Comparison of ENCODE assay signal across 28 mouse cellular contexts in the genomic region with DNA sequence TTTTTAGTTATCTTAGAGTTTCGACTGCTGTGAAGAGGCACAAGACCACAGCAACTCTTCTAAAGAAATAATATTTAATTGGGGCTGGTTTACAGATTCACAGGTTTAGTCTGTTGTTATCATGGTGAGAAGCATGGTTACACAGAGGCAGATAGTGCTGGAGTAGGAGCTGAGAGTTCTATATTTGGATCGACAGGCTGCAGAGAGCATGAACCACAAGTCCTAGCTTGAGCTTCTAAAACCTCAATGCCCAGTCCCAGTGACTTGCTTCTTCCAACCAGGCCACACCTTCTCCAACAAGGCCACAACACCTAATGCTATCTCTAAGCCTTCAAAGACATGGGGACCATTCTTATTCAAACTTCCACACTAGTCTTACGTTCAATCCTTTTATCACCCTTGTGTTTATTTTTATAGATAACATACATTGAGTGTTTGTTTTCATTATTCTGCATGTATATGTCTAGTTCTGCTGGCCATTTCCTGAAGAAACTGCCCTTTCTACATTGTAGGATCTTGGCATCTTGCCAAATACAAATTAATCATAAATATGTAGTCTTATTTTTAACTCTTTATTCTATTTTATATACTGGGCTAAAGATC.
A peak's percentile ranks its signal among the peaks of the same experiment; 100 is the strongest.
DNase-seq lines count a peak whose midpoint lies in the region; ATAC-seq and TF ChIP-seq lines count a peak whose summit lies in the region.
"Had no signal": no experiment of that assay in that cellular context is flagged by ENCODE, and none has a peak within 500 bp of the region (broad histone marks: within the 10 kb centered on the region; RNA-seq: fewer than 3 reads in every experiment).

No protein-coding gene starts in this region.

- H3K36me3 ChIP-seq in heart, embryonic 12.5 days, result no peaks in the 10 kb centered on the region
- H3K36me3 ChIP-seq in heart, postnatal 0 days (replicated peaks; ENCODE audit: control insufficient read depth, insufficient read depth, low read length), result no peaks in the 10 kb centered on the region
- H3K36me3 ChIP-seq in lung, embryonic 16.5 days (ENCODE audit: control insufficient read depth, insufficient read depth, low read length), result no peaks in the 10 kb centered on the region
- no peaks in the 10 kb centered on the region for H3K36me3 ChIP-seq in stomach, postnatal 0 days (ENCODE audit: control insufficient read depth, insufficient read depth, low read length)
- H3K36me3 ChIP-seq: hindbrain, embryonic 12.5 days; limb, embryonic 10.5 days; limb, embryonic 15.5 days; midbrain, embryonic 10.5 days had no signal

- TF ChIP-seq EP300 in heart, postnatal 0 days (IDR thresholded peaks at IDR 0.05; ENCODE audit: low read depth), result no peak
- TF ChIP-seq EP300 in stomach, postnatal 0 days (optimal IDR thresholded peaks at IDR 0.05), result no peak

- intact Hi-C loops in heart, postnatal 14 days (cut with DNase I), result no loop called here
- intact Hi-C loops in heart, postnatal 36 days (cut with DNase I), result no loop called here

- no peak for DNase-seq in heart, postnatal 14 days
- no peak for DNase-seq in heart, postnatal 0 days (ENCODE audit: low spot score)
- DNase-seq in heart, postnatal 36 days, result no peak
- no peak for DNase-seq in lung, postnatal 25 days (ENCODE audit: low spot score)
- peak; percentile 15 for DNase-seq in stomach, postnatal 0 days (ENCODE audit: low spot score)
- no peak for DNase-seq in right cerebral cortex, postnatal 36 days (ENCODE audit: low spot score in 2 of 2)
- DNase-seq: adrenal gland, postnatal 10 days; cerebellum, adult 8-10 months; cerebellum, postnatal 25 days; gastrocnemius, postnatal 14 days; kidney, adult 11 months; kidney, postnatal 14 days; layer of hippocampus, adult 9-11 months; lung, postnatal 14 days; right cerebral cortex, postnatal 25 days; thymus, adult 2 months; thymus, postnatal 36 days had no signal

- H3K9ac ChIP-seq in heart, embryonic 12.5 days, result no peak overlapping the region
- no peak overlapping the region for H3K9ac ChIP-seq in heart, postnatal 0 days (replicated peaks; ENCODE audit: low read depth, low read length)
- H3K9ac ChIP-seq in lung, embryonic 16.5 days (ENCODE audit: low read length), result no peak overlapping the region
- no peak overlapping the region for H3K9ac ChIP-seq in stomach, postnatal 0 days (ENCODE audit: low read length)
- H3K9ac ChIP-seq: hindbrain, embryonic 12.5 days; limb, embryonic 15.5 days; liver, embryonic 14.5 days had no signal

- ATAC-seq in heart, embryonic 12.5 days (ENCODE audit: insufficient number of reproducible peaks, low FRiP score), result no peak; the same call in 1 of the 2 replicates
- peak; percentile 55; the same call in 1 of the 2 replicates for ATAC-seq in heart, postnatal 0 days (ENCODE audit: insufficient read depth, low read depth)
- peak; percentile 76 for ATAC-seq in lung, embryonic 16.5 days (ENCODE audit: low read depth)
- ATAC-seq in stomach, postnatal 0 days (ENCODE audit: low FRiP score, low TSS enrichment), result peak; percentile 71
- ATAC-seq: forebrain, embryonic 14.5 days; hindbrain, postnatal 0 days; midbrain, embryonic 16.5 days; Patski had no signal

- WGBS in heart, embryonic 12.5 days, result 32% methylated on average over 3 of the region's 3 CpGs
- 18% methylated on average over 3 of the region's 3 CpGs for WGBS in heart, postnatal 0 days
- WGBS in lung, embryonic 16.5 days, result 27% methylated on average over 3 of the region's 3 CpGs
- 55% methylated on average over 3 of the region's 3 CpGs for WGBS in stomach, postnatal 0 days

- no peaks in the 10 kb centered on the region for H3K9me3 ChIP-seq in heart, embryonic 12.5 days (replicated peaks)
- no peaks in the 10 kb centered on the region for H3K9me3 ChIP-seq in heart, postnatal 0 days (replicated peaks; ENCODE audit: control insufficient read depth, low read length)
- H3K9me3 ChIP-seq in lung, embryonic 16.5 days (ENCODE audit: control insufficient read depth, low read length), result no peaks in the 10 kb centered on the region
- no peaks in the 10 kb centered on the region for H3K9me3 ChIP-seq in stomach, postnatal 0 days (ENCODE audit: control insufficient read depth, low read length)
- H3K9me3 ChIP-seq: hindbrain, embryonic 12.5 days; limb, embryonic 10.5 days; limb, embryonic 15.5 days; midbrain, embryonic 10.5 days had no signal

- peaks cover 6% of the 10 kb centered on the region; the same call in 1 of the 2 replicates for H3K4me1 ChIP-seq in heart, embryonic 12.5 days (replicated peaks)
- H3K4me1 ChIP-seq in heart, postnatal 0 days (ENCODE audit: control insufficient read depth, insufficient read depth), result no peaks in the 10 kb centered on the region
- 0 out of 2 replicates have a peak, but pooled peaks cover 3% of the 10 kb centered on the region for H3K4me1 ChIP-seq in lung, embryonic 16.5 days (replicated peaks; ENCODE audit: control insufficient read depth, insufficient read depth, low read length)
- no peaks in the 10 kb centered on the region for H3K4me1 ChIP-seq in stomach, postnatal 0 days (replicated peaks; ENCODE audit: control insufficient read depth, insufficient read depth)
- H3K4me1 ChIP-seq: hindbrain, embryonic 12.5 days; limb, embryonic 10.5 days; limb, embryonic 15.5 days; midbrain, embryonic 10.5 days had no signal

- TF ChIP-seq CTCF in heart, postnatal 0 days (IDR thresholded peaks at IDR 0.05; ENCODE audit: low read depth), result no peak
- TF ChIP-seq CTCF in stomach, postnatal 0 days (IDR thresholded peaks at IDR 0.05; ENCODE audit: low read depth), result no peak

- no peak overlapping the region for H3K4me2 ChIP-seq in heart, embryonic 12.5 days
- no peak overlapping the region for H3K4me2 ChIP-seq in heart, postnatal 0 days (ENCODE audit: low read depth, low read length)
- no peak overlapping the region for H3K4me2 ChIP-seq in lung, embryonic 16.5 days (ENCODE audit: low read depth, low read length)
- no peak overlapping the region for H3K4me2 ChIP-seq in stomach, postnatal 0 days (replicated peaks; ENCODE audit: low read depth)
- H3K4me2 ChIP-seq: hindbrain, embryonic 12.5 days; limb, embryonic 15.5 days had no signal

- no peak overlapping the region for H3K4me3 ChIP-seq in heart, embryonic 12.5 days
- no peak overlapping the region for H3K4me3 ChIP-seq in heart, postnatal 0 days (ENCODE audit: low read depth, low read length)
- no peak overlapping the region for H3K4me3 ChIP-seq in lung, embryonic 16.5 days (ENCODE audit: low read length)
- no peak overlapping the region for H3K4me3 ChIP-seq in stomach, postnatal 0 days (ENCODE audit: low read depth, low read length)
- H3K4me3 ChIP-seq: hindbrain, embryonic 12.5 days; limb, embryonic 10.5 days; limb, embryonic 15.5 days; midbrain, embryonic 10.5 days had no signal

- no peaks in the 10 kb centered on the region for H3K27me3 ChIP-seq in heart, embryonic 12.5 days (replicated peaks)
- H3K27me3 ChIP-seq in heart, postnatal 0 days (ENCODE audit: control insufficient read depth, insufficient read depth, low read length), result no peaks in the 10 kb centered on the region
- no peaks in the 10 kb centered on the region for H3K27me3 ChIP-seq in lung, embryonic 16.5 days (ENCODE audit: control insufficient read depth, insufficient read depth, low read depth, low read length)
- no peaks in the 10 kb centered on the region for H3K27me3 ChIP-seq in stomach, postnatal 0 days (ENCODE audit: control insufficient read depth, insufficient read depth, low read length)
- H3K27me3 ChIP-seq: hindbrain, embryonic 12.5 days; limb, embryonic 15.5 days; Patski had no signal

- peak overlapping the region; percentile 62; the same call in 1 of the 2 replicates for H3K27ac ChIP-seq in heart, embryonic 12.5 days (ENCODE audit: poor library complexity, severe bottlenecking)
- H3K27ac ChIP-seq in heart, postnatal 0 days (ENCODE audit: low read depth), result 0 out of 2 replicates have a peak overlapping the region, but pooled peaks have one; percentile 51
- H3K27ac ChIP-seq in lung, embryonic 16.5 days (ENCODE audit: low read length), result peak overlapping the region; percentile 71; the same call in 1 of the 2 replicates
- no peak overlapping the region for H3K27ac ChIP-seq in stomach, postnatal 0 days (replicated peaks)
- H3K27ac ChIP-seq: hindbrain, embryonic 12.5 days; hindbrain, postnatal 0 days; limb, embryonic 10.5 days; limb, embryonic 15.5 days; liver, embryonic 14.5 days; midbrain, embryonic 10.5 days had no signal
